Mouse (Mus musculus): ENCODE data around the gene Kif19a. TPM values are rescaled to one million over a fixed set of nuclear protein-coding genes. Genes with fewer than 3 reads are reported as not detected.

Gene Kif19a
- total RNA-seq, 2 experiments from 2014 or later: 4.5 to 4.8 TPM

DNA sequence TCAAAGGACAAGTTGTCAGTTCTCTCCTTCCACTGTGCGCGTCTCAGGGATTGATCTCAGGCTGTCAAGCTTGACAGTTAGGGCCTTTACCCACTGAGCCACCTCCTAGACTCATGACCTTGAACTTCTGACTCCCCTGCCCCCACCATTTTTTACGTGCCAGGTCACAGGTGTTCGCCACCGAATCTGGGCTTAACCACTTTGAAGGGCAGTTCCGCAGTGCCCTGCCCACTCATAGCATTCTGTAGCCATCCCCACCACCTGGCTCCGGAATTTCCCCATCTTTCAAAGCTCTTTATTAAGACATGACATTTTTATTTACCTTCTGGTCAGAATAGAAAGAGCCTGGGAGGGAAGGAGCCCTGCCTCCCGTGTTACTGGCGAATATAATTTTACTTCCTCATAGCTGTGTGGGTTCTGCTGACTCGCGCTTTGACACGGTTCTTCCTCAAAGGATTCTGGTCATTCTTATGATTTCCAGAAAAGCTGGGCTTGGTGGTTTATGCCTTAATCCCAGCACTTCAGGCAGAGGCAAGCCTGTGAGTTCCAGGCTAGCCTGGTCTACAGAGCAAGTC is 17.5 kb upstream of the Kif19a start:
- DNase-seq (ENCODE audit: low spot score in 2 of 2): no peak
- intact Hi-C loops (cut with DNase I): loop anchor here (5.0 kb wide), 1 partner anchor 165 kb away; no protein-coding TSS in a partner anchor

DNA sequence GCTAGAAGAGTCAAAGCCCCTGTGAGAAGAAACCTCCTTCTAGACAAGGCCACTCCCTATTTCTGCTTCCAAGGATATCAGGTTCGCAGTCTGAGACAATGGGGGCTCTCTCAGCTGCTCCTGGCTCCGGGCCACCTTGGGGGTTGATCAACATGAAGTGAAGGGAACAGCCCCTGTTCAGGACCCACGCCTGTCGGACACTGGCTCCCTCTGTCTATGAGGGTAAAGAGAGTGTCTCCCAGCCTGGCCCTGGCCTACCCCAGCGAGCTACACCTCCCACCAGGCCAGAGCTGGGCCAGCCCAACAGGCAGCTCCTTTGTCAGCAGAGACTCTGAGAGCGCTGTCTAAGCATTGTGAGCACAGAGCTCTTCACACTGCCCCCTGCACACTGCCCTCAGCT is 4.7 kb downstream of the Kif19a start:
- no peak for DNase-seq (ENCODE audit: low spot score in 2 of 2)
- intact Hi-C loops (cut with DNase I): no loop called here

DNA sequence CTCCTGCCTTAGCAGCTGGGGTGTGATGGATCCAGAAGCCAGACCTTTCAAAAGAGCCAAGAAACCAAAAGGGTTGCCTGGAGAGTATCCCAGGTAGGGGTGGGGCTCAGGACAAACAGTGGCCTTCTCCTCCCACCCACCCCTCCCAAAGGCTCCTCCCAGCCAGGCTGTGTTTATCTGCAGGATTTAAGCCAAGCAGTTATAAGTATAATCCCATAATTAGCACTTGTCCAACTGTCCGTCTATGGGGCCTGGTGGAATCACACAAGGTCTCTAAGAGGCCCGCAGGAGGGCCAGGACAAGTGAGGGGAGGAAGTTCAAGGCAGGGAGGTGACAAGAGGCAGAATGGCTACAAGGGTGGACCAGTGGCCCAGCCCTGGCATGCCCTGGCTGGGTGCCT is 6.7 kb downstream of the Kif19a start:
- no peak for DNase-seq (ENCODE audit: low spot score in 2 of 2)
- intact Hi-C loops (cut with DNase I): no loop called here

DNA sequence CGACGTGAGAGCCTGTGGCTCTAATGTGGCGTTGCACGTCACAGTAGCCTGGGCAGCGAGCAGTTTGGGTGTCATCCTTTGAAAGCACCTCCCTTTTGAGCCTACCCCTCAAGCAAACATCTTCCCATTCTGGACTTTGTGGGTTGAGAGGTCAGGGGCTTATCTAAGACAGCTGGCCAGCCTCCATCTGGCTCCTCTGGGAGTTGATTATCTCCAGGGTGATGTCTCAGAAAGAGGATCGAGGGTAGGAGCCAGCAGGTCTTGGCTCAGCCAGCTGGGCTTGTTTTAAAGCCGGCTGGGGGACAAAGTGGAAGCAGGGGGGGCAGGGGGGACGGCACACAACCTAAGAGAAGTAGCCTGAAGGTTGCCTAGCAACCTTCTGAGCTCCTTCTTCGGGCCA is 14.9 kb downstream of the Kif19a start:
- intact Hi-C loops (cut with DNase I): no loop called here
- DNase-seq (ENCODE audit: low spot score in 2 of 2): no peak

DNA sequence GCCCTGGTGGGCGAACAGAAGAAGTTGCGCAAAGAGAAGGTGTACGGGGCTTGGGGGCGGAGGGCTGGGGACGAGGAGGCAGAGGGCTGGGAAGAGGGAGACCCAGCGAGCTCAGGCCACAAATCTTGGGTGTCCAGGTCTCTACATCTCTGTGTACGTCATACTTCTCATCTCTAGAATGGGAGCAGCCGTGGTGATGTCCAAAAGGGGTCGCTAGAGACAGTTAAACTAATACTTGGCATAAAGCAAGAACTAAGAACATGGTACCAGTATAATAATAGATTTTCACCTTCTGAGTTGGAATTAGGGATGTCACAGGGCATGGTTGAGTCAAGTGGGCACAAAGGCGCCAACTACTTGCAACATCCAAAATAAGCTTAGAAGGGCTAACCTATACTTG is 20.7 kb downstream of the Kif19a start:
- no peak for DNase-seq (ENCODE audit: low spot score in 2 of 2)
- intact Hi-C loops (cut with DNase I): no loop called here

DNA sequence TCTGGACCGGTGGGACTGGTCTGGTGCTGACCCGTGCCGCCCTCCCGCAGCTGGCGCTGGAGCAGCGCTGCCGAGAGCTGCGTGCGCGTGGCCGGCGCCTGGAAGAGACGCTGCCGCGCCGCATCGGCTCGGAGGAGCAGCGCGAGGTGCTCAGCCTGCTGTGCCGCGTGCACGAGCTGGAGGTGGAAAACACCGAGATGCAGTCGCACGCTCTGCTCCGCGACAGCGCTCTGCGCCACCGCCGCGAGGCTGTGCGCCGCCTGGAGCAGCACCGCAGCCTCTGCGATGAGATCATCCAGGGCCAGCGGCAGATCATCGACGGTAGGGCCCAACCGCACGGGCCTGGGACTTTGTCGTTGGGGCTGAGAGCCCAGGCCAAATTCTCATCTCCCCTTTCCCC is 21.1 kb downstream of the Kif19a start:
- intact Hi-C loops (cut with DNase I): no loop called here
- DNase-seq (ENCODE audit: low spot score in 2 of 2): peak; percentile 66 to 71

DNA sequence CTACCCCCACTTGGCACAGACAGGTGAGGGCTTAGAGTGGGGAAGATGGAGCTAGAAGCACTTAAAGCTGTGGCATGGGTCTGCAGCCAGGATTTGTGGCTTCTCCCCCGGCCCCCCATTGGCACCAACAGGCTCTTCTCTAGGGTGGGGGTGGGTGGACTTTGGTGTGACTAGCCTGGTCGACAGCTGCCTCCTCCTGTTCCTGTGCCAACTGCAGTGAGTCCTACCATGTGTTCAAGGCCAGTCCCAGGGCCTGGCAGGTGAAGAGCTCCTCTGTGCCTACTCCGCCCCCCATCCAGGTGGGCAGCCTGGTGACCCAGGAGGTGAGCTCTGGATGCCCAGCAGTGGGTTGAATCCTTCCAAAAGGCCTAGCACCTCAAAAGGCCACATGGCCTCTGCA is 22.4 kb downstream of the Kif19a start:
- no peak for DNase-seq (ENCODE audit: low spot score in 2 of 2)
- intact Hi-C loops (cut with DNase I): no loop called here

DNA sequence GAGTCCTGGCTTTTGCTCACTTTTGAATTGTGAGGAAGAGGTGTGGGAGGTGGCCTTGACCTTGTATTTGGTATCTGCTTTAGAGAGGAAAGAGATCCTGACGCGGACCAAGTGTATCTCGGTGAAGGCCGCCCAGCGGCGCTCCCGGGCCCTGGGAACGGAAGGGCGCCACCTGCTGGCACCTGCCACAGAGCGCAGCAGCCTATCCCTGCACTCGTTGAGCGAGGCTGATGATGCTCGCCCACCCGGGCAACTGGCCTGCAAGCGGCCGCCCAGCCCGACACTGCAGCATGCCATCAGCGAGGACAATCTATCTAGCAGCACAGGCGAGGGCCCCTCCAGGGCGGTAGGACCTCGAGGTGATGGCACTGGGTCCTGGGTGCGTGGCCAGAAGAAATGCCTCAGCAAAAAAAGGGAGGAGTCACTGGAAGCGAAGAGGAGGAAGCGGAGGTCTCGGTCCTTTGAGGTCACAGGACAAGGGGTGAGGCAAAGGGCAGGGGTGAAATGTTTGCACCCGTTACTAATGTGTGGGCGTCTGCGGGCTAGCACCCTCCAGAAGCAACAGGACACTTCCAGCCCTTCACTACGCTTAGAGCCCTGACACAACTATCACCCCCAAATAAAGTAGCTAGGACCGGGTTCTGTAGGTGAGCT is 24.0 kb downstream of the Kif19a start:
- intact Hi-C loops (cut with DNase I): loop anchor here (1.0 kb wide), 1 partner anchor 44 kb away; no protein-coding TSS in a partner anchor
- DNase-seq (ENCODE audit: low spot score in 2 of 2): peak; percentile 77 to 79

DNA sequence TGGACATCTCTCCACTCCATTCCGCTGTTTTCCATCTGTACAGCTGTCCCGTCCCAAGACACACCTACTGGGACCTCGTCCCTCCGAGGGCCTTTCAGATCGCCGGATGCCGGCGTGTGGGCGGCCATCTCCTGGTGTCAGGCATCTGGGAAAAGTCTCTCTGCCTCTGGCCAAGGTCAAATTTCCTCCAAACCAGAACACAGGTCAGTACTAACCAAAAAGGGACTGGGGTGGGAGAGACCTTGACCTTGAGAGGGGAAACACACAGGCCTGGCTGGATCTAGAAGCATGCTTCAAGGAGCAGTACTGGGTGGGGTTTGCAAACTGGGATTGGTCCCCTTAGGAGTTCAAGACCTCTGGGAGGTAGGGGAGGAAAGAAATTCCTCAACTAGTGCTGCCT is 24.5 kb downstream of the Kif19a start:
- no peak for DNase-seq (ENCODE audit: low spot score in 2 of 2)
- intact Hi-C loops (cut with DNase I): loop anchor here (1.0 to 10.0 kb wide), 2 partner anchors 44 to 115 kb away; partner anchors contain the start of gene Ttyh2

DNA sequence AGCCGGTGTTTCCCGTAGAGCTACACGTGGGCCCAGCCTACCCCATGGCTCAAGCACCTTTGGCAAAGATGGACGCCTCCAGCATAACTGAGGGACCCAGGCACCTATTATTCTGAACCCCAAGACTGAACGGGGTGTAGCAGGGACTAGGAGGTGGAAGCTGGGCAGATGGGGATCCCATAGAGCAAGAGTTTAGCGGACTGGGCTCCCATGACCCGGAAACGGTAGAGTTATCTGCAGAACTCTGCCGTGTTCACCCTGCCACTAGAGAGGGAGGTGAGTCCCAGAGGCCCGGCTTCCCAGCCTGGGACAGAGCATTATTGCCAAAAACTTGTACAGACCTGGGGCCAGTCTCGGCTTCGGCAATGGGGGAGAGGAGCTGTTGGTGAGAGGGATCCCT is 25.0 kb downstream of the Kif19a start:
- DNase-seq (ENCODE audit: low spot score in 2 of 2): no peak
- intact Hi-C loops (cut with DNase I): loop anchor here (10.0 kb wide), 1 partner anchor 115 kb away; the partner anchor contains the start of gene Ttyh2

DNA sequence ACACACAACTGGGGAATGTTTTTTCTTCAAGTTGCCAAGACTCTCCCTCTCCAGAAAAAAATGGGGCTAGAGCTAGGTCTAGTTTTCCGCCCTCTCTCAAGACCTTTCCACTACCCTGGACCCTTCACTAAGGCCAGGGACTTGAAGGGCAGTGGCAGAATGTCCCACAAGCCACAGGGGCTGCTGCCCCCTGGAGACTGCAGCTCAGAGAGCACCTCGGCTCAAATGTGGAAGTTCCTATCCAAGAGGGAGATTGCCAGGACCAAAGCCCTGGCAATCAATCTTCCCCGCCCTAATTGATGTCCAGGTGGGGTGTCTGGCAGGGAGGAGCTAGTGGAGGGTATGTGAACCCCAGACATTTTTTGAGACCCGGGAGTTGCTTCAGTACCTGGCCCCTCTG is 25.7 kb downstream of the Kif19a start:
- intact Hi-C loops (cut with DNase I): loop anchor here (10.0 kb wide), 1 partner anchor 116 kb away; the partner anchor contains the start of gene Ttyh2
- no peak for DNase-seq (ENCODE audit: low spot score in 2 of 2)

DNA sequence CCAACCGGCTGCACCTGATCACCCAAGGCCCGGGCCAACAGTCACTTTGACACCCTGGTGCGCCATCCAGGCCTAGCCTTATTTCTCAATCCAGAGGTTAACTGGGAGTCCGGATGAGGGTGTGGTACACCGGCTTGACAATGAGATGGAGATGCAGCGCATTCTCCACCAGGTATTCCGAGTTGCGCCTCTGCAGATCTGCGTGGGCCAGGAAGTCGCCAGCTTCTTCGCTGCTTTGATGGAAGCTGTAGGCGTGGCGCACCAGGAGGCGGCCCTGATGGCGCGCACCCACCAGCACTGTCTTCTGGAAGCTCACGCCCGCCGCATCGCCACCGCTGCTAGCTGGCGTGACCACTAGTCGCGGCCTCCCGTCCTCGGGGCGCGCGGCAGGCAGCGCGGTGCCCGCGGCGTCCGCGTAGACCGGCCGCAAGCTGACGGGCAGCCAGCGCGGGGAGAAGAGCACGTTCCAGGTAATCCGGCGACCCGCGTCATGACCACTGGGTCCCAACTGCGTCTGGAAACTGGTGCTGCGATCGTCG is 26.2 kb downstream of the Kif19a start:
- DNase-seq (ENCODE audit: low spot score in 2 of 2): peak; percentile 48 to 57
- intact Hi-C loops (cut with DNase I): loop anchor here (10.0 kb wide), 1 partner anchor 117 kb away; the partner anchor contains the start of gene Ttyh2

DNA sequence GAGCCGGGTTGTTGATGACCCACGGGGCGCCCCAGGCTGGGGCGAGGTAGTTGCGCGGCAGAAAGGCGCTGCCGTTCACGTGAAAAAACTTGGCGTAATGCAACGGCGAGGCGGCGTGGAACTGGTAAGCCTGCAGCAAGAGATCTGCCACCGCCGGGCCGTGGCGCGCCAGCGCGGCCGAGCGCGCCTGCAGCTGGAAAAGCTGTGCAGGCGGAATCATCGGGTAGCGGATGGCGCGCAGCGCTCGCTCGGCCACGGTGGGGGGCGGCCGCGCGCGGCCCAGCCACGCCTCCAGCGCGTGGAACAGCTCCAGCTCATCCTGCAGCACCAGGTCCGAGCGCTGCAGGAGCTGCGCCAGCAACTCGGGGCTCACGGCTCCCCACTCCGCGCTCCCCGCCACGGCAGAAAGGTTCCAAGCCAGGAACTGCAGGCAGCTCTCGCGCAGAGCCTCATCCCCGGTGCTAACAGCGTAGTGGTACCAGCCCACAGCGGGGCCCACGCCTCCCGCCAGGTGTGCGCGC is 26.8 kb downstream of the Kif19a start:
- peak; percentile 54 to 61 for DNase-seq (ENCODE audit: low spot score in 2 of 2)

DNA sequence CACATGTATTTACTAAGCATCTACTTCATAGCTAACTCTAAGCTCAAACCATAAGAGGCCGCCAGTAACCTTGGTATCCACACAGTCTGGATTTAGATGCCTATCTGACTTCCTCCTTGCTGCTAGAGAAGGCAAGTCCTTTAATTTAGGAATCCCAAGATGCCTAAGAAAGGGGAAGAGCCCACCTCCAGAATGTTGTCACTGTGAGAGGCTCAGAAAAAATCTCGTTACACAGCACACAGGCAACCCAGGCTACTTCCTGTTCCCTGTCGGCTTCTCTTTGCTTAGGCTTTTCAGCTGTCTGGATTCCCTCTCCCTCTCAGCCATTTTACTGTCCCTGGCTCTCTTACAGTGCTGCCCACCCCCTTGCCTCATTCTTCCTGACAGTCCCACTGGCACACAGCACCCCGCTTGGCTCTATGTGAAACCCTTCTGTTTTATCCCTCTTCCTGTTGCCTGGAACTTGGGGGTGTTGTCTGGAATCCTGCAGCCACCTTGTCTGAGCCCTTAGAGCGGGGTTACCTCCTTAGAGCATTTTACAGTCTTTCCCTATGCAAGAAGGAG is 27.8 kb downstream of the Kif19a start:
- peak in 1 of 2 experiments; percentile 18 for DNase-seq (ENCODE audit: low spot score in 2 of 2)
- intact Hi-C loops (cut with DNase I): loop anchor here (10.0 kb wide), 1 partner anchor 118 kb away; the partner anchor contains the start of gene Ttyh2

More for the DNA sequence above, 26.8 kb downstream of the Kif19a start:
- intact Hi-C loops (cut with DNase I): loop anchor here (10.0 kb wide), 1 partner anchor 117 kb away; the partner anchor contains the start of gene Ttyh2

DNA sequence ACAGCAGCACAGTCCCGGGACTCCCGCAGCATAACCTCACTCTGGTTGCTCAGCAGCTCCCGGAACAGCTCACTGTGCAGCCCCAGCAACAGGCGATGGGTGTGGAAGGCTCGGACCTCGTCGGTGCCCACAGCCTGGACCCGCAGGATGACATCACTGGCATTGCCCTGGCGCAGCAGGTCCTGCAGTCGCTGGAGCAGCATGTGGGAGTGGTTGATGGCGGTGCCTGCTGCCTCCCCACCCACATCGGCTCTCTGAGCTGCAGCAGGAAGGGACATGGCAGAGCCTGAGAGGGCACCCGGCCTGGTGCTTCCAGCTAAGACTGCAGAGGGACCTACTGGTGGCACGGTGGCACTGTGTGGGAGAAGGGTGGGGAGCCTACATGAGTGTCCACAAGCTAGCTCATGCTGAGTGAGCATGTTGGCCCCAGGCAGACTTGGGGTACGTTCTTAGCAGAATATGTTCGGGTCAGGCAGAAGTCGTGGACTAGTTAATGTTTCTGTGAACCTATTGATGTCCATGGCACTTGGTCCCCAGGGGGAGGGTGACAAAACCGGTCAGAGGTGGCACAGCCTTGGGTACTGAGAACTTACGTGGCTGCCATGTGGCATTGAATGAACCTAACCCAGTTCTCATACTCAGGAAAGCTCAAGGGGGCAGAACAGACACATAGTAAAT is 28.8 kb downstream of the Kif19a start:
- intact Hi-C loops (cut with DNase I): loop anchor here (2.0 to 10.0 kb wide), 2 partner anchors 29 to 119 kb away; partner anchors contain the start of gene Ttyh2
- no peak for DNase-seq (ENCODE audit: low spot score in 2 of 2)

DNA sequence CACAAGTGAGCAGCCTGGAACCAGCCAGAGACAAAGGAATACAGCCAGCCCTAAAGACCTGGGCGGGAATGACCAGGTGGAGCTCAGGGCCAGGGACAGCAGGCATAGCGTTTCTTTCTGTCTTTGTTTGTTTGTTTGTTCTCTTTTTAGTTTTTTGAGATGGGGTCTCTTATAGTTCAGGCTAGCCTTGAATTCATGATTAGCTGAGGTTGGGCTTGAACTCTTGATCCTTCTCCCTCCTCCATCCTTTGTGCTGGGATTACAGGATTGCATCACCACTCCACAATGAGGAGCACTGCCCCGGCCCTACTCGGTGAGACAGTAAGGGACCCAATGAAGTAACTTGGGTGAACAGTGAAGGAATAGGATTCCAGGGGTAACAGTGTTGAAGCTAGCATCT is 29.5 kb downstream of the Kif19a start:
- intact Hi-C loops (cut with DNase I): loop anchor here (2.0 to 10.0 kb wide), 2 partner anchors 28 to 120 kb away; partner anchors contain the start of gene Ttyh2
- no peak for DNase-seq (ENCODE audit: low spot score in 2 of 2)

DNA sequence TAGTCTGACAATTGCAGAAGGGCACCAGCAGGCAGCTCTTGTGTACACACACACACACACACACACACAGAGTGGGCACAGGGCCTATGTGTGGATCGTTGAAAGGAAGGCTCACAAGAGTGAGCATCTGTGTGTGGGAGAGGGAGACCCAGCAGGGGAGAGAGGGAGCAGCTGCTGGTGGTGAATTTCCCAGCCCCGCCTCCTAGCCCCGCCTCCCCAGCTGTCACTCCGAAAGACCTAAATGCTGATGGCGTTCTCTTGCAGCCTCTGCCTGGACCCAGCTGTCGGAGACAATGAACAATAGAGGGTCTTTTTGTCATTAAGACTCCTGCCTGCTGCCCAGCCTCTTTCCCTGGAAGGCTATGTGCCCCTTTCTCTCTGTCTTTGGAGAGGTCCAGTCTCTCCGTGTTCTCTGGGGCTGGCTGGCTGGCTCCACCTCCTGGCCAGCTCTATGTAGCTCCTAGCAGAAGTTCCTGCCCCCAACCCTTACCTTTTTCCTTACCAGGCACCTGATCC is 30.1 kb downstream of the Kif19a start:
- intact Hi-C loops (cut with DNase I): loop anchor here (2.0 to 10.0 kb wide), 2 partner anchors 28 to 120 kb away; partner anchors contain the start of gene Ttyh2
- peak; percentile 89 to 91 for DNase-seq (ENCODE audit: low spot score in 2 of 2)

DNA sequence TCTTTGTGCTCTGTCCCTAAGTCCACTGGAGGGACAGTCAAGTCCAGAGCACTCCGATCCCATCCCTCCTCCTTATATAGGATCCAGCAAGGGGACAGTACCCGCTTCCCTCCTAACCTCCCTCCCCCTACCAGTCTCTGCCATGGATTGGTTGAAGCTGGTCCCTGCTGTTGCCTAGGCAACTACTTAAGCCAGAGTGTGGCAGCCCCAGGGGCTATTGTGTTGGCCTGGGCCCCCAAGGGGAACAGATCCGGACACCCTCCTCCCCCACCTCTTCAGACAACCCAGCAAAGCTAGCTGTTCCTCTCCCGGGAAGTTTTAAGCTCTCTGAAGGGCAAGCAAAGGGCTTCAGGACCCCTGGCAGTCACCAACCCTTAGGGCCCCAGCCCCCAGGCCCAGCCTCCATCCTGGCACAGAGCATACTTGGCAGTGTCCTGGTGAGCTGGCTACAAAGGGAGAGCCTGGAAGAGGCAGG is 30.7 kb downstream of the Kif19a start, which contains the start of gene Btbd17:
Gene Btbd17, minus strand, starts transcription at position 98 of the 475 bp plus-strand sequence.
- peak; percentile 32 to 46 for DNase-seq (ENCODE audit: low spot score in 2 of 2)
- intact Hi-C loops (cut with DNase I): loop anchor here (2.0 to 10.0 kb wide), 2 partner anchors 27 to 121 kb away; partner anchors contain the start of gene Ttyh2

DNA sequence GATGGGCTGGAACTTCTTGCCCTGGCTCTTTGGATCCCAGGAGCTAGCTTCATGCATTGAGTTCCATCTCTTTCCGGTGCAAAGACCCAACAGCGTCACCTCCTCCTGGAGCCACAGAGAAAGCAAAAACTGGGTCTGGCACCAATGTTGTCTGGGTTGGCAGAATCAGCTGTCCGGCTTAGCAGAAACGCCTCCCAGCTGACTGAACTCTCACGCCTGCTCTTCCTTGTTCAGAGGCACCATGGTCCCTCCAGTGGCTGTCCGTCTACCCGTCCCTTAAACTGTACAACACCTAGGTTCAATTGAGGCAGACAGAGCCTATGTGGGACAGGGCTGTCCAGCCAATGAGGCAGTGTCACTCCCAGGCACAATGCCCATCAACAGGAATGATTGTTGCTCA is 32.0 kb downstream of the Kif19a start:
- intact Hi-C loops (cut with DNase I): loop anchor here (10.0 kb wide), 1 partner anchor 122 kb away; the partner anchor contains the start of gene Ttyh2
- DNase-seq (ENCODE audit: low spot score in 2 of 2): no peak
